Mouse (Mus musculus): Measurements from ENCODE around the gene Cela2a. TPM values are rescaled to one million over a fixed set of nuclear protein-coding genes. Genes with fewer than 3 reads are reported as not detected.

Cela2a gene
- polyA plus RNA-seq, 1 experiment from 2014 or later, result 35.6 TPM

DNA sequence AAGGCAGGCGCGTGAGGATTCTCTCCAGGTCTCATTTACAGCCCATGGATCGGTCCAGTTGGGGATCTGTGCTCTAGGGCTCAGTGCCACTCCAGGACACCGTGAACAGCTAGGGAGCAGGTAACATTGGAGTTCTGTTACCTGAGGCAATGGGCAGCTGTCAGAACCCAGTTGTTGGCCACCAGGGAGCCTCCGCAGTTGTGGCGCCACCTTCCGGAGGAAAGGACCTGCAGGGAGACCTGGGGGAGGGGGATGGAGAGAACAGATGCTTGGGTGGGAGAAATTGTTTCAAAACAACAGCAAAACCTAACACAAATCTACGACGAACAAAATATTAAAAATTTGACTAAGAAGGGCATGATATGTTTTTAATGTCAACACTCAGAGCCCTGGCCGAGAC lies 3.9 kb downstream of the Cela2a start:
- no peak overlapping the region for H3K9ac ChIP-seq (ENCODE audit: low read depth, low read length)
- TF ChIP-seq CTCF (IDR thresholded peaks at IDR 0.05; ENCODE audit: low read depth), result peak; percentile 58
- no peaks in the 10 kb centered on the region for H3K36me3 ChIP-seq (ENCODE audit: control insufficient read depth, insufficient read depth)
- no peak for ATAC-seq
- WGBS, result 83% methylated on average over 10 of the region's 10 CpGs
- no peaks in the 10 kb centered on the region for H3K4me1 ChIP-seq (replicated peaks; ENCODE audit: control insufficient read depth, insufficient read depth, low read length)
- H3K27me3 ChIP-seq (replicated peaks; ENCODE audit: control insufficient read depth, insufficient read depth, low read length), result no peaks in the 10 kb centered on the region
- no peak overlapping the region for H3K27ac ChIP-seq (ENCODE audit: low read depth, low read length)
- no peak overlapping the region for H3K4me3 ChIP-seq (ENCODE audit: low read depth, low read length)
- H3K4me2 ChIP-seq (replicated peaks; ENCODE audit: low read depth), result no peak overlapping the region
- H3K9me3 ChIP-seq (ENCODE audit: control insufficient read depth), result no peaks in the 10 kb centered on the region

DNA sequence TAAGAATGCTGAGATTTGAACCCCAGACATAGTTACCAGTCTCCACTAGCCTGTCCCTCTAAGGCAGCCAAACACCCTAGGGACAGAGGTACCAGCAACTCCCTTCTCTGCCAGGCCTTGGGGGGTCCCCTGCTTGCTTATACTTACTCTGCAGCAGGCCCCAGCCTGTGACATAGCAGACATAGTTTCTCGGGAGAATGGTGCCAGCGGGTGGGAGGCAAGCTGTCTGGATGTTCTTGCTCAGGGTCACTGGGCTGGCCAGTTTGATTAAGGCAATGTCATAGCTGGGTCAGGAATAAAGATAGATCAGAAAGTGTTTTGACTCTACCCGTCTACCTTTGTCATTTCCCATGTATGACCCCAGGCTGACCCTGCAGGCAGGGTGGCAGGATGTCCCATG lies 4.8 kb downstream of the Cela2a start:
- no peak for TF ChIP-seq CTCF (IDR thresholded peaks at IDR 0.05; ENCODE audit: low read depth)
- Histone ChIP-seq H3K9ac (ENCODE audit: low read depth, low read length) (no peak overlapping the region), H3K27me3 (replicated peaks; ENCODE audit: control insufficient read depth, insufficient read depth, low read length) (no peaks in the 10 kb centered on the region), H3K9me3 (ENCODE audit: control insufficient read depth) (no peaks in the 10 kb centered on the region), H3K36me3 (ENCODE audit: control insufficient read depth, insufficient read depth) (0 out of 2 replicates have a peak, but pooled peaks cover 1% of the 10 kb centered on the region), H3K27ac (ENCODE audit: low read depth, low read length) (no peak overlapping the region), H3K4me2 (replicated peaks; ENCODE audit: low read depth) (no peak overlapping the region), H3K4me3 (ENCODE audit: low read depth, low read length) (no peak overlapping the region), H3K4me1 (replicated peaks; ENCODE audit: control insufficient read depth, insufficient read depth, low read length) (no peaks in the 10 kb centered on the region)
- no peak for ATAC-seq
- WGBS, result 66% methylated on average over 3 of the region's 3 CpGs

DNA sequence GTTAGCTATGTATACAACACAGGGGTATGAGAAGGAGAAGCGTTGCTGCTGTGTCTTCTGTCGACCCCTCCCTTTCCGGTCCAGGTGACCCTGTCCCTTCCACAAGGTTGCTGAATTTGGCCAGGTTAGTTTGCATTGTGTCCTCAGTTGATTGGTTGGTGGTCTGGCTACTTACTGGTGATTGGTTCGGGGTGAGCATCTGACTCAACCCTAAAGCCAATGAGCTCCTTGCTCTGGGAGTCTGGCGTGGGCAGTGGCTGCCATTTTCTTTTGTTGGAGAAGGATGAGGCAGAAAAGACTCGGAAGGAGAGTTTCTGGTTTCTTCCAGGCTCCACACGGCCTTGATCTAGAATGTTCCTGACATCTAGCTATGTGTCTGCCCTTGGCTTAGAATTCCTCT lies 6.6 kb downstream of the Cela2a start:
- Histone ChIP-seq H3K27ac (ENCODE audit: low read depth, low read length) (no peak overlapping the region), H3K4me3 (ENCODE audit: low read depth, low read length) (no peak overlapping the region), H3K9me3 (ENCODE audit: control insufficient read depth) (no peaks in the 10 kb centered on the region), H3K36me3 (ENCODE audit: control insufficient read depth, insufficient read depth) (peaks cover 13% of the 10 kb centered on the region), H3K4me2 (replicated peaks; ENCODE audit: low read depth) (no peak overlapping the region), H3K4me1 (replicated peaks; ENCODE audit: control insufficient read depth, insufficient read depth, low read length) (no peaks in the 10 kb centered on the region), H3K9ac (ENCODE audit: low read depth, low read length) (no peak overlapping the region), H3K27me3 (replicated peaks; ENCODE audit: control insufficient read depth, insufficient read depth, low read length) (no peaks in the 10 kb centered on the region)
- no peak for ATAC-seq
- 90% methylated on average over 7 of the region's 7 CpGs for WGBS
- no peak for TF ChIP-seq CTCF (IDR thresholded peaks at IDR 0.05; ENCODE audit: low read depth)

DNA sequence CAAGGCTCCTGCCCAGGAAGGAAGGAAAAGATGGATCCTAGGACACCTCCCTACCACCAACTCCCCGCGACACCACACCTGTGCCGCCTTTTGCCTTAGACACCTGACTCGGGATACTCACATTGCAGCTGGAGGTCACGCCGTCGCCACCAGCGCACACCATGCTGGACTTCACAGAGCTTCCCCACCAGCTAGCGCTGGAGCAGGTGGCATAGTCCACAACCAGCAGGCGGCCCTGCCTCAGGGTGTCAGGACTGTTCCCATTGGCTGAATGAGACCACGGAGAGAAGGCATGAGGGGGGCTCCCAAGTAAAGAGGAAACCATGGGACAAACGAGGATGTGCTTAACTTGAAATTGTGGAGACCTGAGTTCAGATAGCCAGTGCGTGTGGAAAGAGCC lies 7.1 kb downstream of the Cela2a start:
- Histone ChIP-seq H3K27ac (ENCODE audit: low read depth, low read length) (no peak overlapping the region), H3K4me2 (replicated peaks; ENCODE audit: low read depth) (no peak overlapping the region), H3K27me3 (replicated peaks; ENCODE audit: control insufficient read depth, insufficient read depth, low read length) (no peaks in the 10 kb centered on the region), H3K9me3 (ENCODE audit: control insufficient read depth) (no peaks in the 10 kb centered on the region), H3K4me3 (ENCODE audit: low read depth, low read length) (no peak overlapping the region), H3K9ac (ENCODE audit: low read depth, low read length) (no peak overlapping the region), H3K36me3 (ENCODE audit: control insufficient read depth, insufficient read depth) (peaks cover 18% of the 10 kb centered on the region), H3K4me1 (replicated peaks; ENCODE audit: control insufficient read depth, insufficient read depth, low read length) (no peaks in the 10 kb centered on the region)
- ATAC-seq, result no peak
- 86% methylated on average over 13 of the region's 13 CpGs for WGBS
- TF ChIP-seq CTCF (IDR thresholded peaks at IDR 0.05; ENCODE audit: low read depth), result no peak

DNA sequence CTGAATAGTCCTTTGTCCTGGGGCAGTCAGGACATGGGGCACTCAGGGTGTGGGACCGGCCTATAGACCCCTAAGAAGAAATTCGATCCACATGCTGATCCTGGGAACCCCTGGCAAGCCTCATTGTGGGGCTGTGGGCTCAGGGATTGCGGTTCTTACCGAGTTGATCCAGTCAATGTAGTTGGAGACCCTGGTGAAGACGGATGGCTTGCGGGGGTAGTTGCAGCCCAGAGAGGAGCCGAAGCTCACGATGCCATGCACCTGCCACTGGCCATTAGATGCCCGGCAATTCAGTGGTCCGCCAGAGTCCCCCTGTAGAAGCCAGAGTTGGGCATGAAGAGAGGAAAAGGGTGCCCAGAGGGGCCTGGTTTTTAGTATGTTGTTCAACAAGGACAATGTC lies 8.3 kb downstream of the Cela2a start:
- ATAC-seq, result no peak
- no peak overlapping the region for H3K4me3 ChIP-seq (ENCODE audit: low read depth, low read length)
- H3K4me2 ChIP-seq (replicated peaks; ENCODE audit: low read depth), result no peak overlapping the region

DNA sequence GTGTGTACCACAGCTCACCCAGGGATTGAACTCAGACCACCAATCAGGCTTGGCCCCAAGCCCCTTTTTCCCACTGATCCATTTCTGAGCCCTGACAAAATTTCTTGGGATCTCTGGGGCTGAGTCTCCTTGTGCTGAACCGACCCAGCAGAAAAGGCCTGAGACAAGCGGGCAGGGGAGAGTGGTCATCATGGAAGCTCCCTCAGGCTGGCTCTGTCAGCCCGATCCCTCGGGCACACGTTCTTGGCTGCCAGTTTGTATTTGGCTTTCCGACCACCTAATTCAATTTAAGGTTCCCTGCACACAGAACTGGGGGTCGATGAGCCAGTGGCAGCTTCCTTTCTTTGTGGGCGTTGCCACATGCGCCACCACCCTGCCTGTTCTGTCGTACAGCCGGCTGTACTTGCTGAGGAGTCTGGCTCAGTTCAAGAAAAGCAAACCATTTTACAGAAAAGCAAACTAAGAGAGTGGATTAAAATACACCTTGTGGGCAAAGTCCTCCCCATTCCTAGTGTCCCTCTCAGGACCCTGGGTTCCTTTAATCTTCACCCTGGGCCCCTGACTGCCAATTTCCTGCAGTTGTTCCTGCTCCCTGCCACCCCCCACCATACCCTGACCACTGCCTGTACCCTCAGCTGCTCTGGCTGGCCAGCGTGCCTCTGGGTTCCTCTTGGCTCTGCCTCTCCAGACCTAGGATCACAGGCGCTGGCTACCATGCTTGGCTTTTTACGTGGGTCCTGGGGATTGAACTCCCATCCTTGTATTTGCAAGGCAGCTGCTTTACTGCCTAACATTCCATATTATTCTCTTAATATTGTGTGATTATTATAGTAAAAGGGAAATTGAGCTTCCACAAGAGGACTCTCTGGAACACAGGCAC lies 8.9 kb downstream of the Cela2a start:
- Histone ChIP-seq H3K4me1 (replicated peaks; ENCODE audit: control insufficient read depth, insufficient read depth, low read length) (no peaks in the 10 kb centered on the region), H3K27ac (ENCODE audit: low read depth, low read length) (no peak overlapping the region), H3K36me3 (ENCODE audit: control insufficient read depth, insufficient read depth) (peaks cover 36% of the 10 kb centered on the region), H3K4me2 (replicated peaks; ENCODE audit: low read depth) (no peak overlapping the region), H3K9ac (ENCODE audit: low read depth, low read length) (no peak overlapping the region), H3K9me3 (ENCODE audit: control insufficient read depth) (no peaks in the 10 kb centered on the region), H3K27me3 (replicated peaks; ENCODE audit: control insufficient read depth, insufficient read depth, low read length) (no peaks in the 10 kb centered on the region), H3K4me3 (ENCODE audit: low read depth, low read length) (no peak overlapping the region)
- no peak for ATAC-seq
- 57% methylated on average over 14 of the region's 14 CpGs for WGBS
- no peak for TF ChIP-seq CTCF (IDR thresholded peaks at IDR 0.05; ENCODE audit: low read depth)

More for the DNA sequence above, 8.3 kb downstream of the Cela2a start:
- WGBS, result 73% methylated on average over 10 of the region's 10 CpGs
- Histone ChIP-seq H3K36me3 (ENCODE audit: control insufficient read depth, insufficient read depth) (peaks cover 29% of the 10 kb centered on the region), H3K4me1 (replicated peaks; ENCODE audit: control insufficient read depth, insufficient read depth, low read length) (no peaks in the 10 kb centered on the region), H3K27me3 (replicated peaks; ENCODE audit: control insufficient read depth, insufficient read depth, low read length) (no peaks in the 10 kb centered on the region), H3K9me3 (ENCODE audit: control insufficient read depth) (no peaks in the 10 kb centered on the region), H3K9ac (ENCODE audit: low read depth, low read length) (no peak overlapping the region), H3K27ac (ENCODE audit: low read depth, low read length) (no peak overlapping the region)
- no peak for TF ChIP-seq CTCF (IDR thresholded peaks at IDR 0.05; ENCODE audit: low read depth)

All from intestine, postnatal 0 days (tissue).